Mouse (Mus musculus) adrenal gland, adult (tissue): Measurements from ENCODE around the gene Mapkbp1.

Experiments used
- DNase-seq, 2 experiments: peaks; one replicate each; pipeline ENCODE4 v3.0.0; 2022 to 2023; ENCODE audit warnings: low spot score in 1 of 2; ENCODE audit not compliant: inconsistent age in 2 of 2

Gene Mapkbp1

GRCm38 (mm10) chr2:120049632-120050274, 77.3 kb downstream of the Mapkbp1 start:
- DNase-seq = peak; percentile 46 to 78

GRCm38 (mm10) chr2:120051405-120051804, 78.9 kb downstream of the Mapkbp1 start:
- DNase-seq = no peak

DNA sequence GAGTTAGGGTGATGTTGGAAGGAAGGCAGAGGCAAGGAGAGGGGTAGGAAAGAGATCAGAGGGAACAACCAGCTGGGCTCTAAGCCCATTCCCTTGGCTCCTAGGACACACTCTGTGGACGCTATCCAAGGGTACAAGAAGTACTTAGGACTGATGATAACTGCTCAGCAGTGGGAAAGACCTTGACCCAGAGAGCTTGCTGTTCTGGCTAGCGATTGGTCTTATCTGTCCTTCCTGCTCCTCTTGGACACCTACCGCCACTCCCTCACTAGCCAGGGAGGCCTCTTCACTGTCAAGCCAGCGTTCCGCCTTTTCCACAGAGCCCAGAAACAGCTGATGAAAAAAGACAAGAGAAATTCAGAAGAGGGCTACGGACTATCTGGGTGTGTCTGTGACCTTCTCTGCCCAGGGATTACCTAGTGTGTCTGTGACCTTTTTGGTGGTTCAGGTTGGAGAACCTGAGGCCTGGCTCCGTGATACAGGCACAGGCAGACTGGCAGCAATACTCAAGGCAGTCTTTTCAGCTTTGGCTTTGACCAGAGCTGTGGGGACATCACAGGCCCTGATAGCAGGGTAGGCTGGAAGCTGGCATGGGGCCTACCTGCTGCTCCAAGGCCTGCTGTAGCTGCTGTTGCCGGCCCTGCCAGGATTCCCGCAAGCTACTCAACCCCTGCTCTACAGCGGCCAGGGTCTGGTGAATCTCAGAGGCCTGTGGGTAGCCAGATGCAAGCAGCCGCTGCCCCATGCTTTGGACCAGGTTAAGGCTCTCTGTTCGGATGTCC, 82.5 kb downstream of the Mapkbp1 start:
- peak; percentile 82 to 84 for DNase-seq

- no peak for DNase-seq
Measured at GRCm38 (mm10) chr2:120055923-120056322, 83.4 kb downstream of the Mapkbp1 start.

- DNase-seq = no peak
Measured at GRCm38 (mm10) chr2:120058818-120059217, 86.3 kb downstream of the Mapkbp1 start.

DNA sequence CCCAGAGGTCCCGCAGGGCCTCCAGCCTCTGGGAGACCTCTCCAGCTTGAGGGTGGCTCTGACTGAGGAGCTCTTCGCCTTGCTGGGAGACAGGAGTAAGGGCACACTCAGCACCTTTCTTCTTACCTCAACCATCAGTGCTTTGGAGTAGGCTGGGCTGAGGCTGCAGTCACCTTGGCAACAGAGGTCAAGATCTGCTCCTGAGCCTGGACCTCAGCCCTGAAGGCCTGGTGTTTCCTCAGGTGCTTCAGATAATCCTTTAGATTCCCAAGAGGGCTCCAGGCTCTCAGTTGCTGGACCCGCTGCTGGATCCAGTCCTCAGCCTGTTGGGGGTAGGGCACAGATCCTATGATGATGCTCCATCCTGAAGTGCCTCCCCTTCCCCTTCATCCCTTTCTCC, 87.0 kb downstream of the Mapkbp1 start:
- no peak for DNase-seq

- peak in 1 of 2 experiments; percentile 43 for DNase-seq
Measured at GRCm38 (mm10) chr2:120060190-120060589, 87.7 kb downstream of the Mapkbp1 start.

GRCm38 (mm10) chr2:120060651-120061050, 88.2 kb downstream of the Mapkbp1 start:
- no peak for DNase-seq

GRCm38 (mm10) chr2:120062248-120062647, 89.7 kb downstream of the Mapkbp1 start:
- no peak for DNase-seq

DNA sequence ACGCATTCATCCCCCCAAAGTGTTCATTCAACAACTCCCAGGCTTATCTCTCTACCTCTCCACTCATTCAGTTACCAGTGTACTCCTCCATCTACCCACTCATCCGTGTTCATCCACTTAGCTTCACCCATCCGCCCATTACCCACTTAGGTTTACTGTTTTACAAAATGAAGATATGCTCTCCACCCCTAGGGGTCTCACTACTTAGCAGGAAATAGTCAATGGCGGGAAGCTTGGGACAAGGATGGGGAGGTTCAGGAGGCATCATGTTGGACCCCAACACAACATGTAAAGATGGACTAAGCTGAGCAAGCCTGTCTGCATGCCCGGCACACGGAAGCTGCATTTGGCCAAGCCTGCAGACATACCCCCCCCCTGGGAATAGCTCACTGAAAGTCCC, 92.1 kb downstream of the Mapkbp1 start:
- no peak for DNase-seq

GRCm38 (mm10) chr2:120065243-120065642, 92.7 kb downstream of the Mapkbp1 start:
- no peak for DNase-seq

- no peak for DNase-seq
Measured at GRCm38 (mm10) chr2:120066224-120066623, 93.7 kb downstream of the Mapkbp1 start.

DNA sequence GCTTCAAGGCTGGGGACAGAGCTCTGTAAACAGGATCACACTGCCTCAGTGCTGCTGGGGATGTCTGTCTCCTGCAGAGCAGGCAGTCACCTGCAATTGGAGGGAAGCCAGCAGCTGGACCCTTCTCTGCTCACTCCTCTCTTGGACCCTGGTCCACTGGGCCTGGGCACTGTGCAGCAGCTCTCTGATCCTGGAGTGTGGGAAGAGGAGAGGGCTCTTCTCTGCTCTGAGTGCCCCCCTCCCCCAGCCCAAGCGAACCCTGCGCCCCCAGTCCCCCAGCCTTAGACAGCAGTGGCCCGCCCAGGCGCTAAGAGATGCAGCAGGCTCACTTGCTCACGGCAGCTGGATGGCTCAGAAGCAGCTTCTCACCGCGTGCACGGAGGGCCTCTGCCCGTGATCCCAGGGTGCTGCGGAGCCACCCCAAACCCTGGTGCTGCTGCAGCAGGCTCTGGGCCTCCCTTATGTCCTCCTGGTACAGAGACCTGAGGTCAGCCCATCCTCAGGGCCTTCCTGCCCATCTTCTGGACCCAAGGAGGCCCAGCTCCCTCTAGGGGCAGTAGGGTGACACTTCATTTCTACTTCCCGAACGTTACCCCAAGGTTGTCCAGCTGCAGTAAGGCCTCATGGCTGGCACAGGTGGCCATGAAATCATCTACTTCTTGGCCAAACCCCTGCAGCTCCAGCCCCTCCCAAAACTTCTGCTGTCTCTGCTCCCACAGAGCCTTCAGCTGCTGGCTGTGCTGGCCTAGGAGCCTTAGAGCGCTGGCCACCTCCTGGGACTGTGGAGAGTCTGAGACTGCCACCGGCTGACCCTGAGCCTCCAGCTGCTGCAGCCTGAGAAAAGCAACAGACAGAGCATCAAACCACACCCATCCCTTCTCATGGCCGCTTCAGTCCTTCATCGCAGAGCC, 96.3 kb downstream of the Mapkbp1 start:
- DNase-seq = peak; percentile 63 to 82

DNA sequence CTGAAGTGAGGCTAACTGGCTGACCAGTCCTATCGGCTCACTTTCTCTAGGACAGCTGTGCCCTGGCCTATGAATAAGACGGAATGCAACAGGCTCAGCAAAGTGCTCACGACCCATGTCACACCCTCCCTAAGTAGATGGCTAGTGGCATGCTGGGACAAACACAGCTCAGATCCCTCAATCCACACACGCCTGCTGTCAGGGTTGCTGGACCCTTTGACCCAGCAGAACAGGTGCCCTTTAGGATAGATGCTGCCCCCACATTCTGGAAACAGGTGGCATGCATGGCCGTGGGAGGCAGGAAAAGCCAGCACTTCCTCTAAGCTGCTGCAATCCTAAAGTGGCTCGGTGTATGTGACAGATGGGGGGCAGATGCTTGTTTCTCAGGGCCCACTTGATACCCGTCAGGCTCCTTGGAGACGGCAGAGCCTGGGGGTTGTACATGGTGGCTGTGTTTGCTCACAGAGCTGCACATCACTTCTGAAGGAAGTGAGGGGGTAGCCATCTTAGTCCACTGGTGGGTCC, 97.0 kb downstream of the Mapkbp1 start:
- DNase-seq = no peak

- no peak for DNase-seq
Measured at GRCm38 (mm10) chr2:120074096-120074495, 101.6 kb downstream of the Mapkbp1 start.

DNA sequence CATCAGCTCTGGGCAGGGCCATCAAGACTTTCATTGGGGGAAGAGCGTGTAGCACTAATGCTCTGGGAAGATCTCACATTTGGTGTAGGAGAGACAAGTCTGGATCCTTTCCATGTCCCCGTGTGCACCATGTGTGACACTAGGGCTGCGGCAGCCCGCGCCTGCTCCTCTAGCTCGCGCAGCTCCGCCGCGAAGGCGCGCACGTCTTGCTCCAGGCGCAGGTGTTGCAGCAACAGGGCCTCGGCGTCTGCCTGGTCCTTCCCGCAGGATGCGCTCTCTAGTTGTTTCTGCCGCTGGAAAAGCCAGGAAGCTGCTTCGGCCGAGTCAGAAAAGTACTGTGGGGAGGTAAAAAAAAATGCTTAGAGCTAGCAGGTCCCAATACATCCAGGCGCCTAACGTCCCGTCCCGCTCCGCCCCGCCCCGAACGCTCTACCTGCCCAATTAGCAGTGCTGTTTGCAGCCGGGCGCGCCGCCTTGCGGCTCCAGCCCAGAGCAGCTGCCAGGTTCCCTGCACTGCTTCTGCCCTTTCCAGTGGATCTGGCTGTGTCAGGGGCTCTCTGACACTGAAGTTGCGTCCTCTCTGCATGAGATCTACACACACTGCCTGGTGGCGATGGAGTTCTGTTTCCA, 103.7 kb downstream of the Mapkbp1 start:
- peak; percentile 52 to 76 for DNase-seq
